Mouse (Mus musculus) thymus, adult 18-20 months (tissue): ENCODE measurements around the gene Naa35.

Experiments
- DNase-seq, 2 experiments: peaks; one replicate each; pipeline ENCODE4 v3.0.0; 2022; ENCODE audit warnings: mixed read lengths in 2 of 2

Naa35 gene

GRCm38 (mm10) chr13:59640178-59640440 is 55.0 kb downstream of the Naa35 start:
- DNase-seq = no peak

GRCm38 (mm10) chr13:59642818-59643217 is 57.8 kb downstream of the Naa35 start:
- no peak for DNase-seq

- DNase-seq = no peak
Measured at GRCm38 (mm10) chr13:59645491-59645890, 60.4 kb downstream of the Naa35 start.

DNA sequence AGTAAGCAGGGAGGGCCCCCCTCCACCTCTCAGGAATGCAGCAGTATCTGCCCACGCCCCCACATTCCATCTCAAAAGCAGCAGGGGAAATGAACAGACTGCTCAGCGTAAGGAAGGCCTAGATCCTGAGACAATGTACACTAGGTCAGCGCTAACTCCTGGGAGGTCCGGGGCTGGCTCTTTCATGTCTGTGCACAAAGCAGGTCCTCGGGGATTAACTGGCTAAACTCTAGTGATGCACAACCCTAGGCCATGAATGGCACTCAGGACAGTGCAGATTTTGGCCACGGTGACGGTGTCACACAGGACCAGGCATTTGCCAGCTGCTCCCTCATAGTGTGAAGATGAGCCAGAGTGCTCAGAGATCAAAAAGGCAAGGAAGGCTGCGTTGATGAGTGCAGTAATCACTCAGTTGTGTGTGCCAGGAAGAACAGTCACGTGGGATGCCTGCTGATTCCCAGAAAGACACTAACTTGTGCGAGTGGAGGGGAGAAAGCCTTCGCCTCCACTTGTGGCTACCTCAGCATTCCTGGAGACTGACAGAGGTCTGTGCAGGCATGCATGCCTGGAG is 61.7 kb downstream of the Naa35 start:
- no peak for DNase-seq

DNA sequence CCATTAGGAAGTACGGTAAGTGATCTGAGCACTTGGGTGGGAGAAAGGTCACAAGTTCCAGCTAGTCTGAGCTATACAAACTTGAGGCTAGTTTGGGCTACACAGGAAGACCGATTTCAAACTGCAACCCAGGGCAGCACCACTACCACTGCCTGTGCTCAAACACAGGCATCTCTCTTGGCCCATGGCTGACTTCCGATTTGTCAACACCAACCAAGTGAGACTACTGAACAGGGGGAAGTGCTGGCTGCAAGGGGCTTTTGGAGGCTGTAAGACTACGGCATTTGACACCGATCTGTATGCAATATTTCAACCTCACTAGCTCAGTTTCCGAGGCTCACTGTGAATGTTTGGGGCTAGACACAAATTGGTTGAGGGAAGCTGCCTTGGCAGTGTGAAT is 62.4 kb downstream of the Naa35 start:
- no peak for DNase-seq

DNA sequence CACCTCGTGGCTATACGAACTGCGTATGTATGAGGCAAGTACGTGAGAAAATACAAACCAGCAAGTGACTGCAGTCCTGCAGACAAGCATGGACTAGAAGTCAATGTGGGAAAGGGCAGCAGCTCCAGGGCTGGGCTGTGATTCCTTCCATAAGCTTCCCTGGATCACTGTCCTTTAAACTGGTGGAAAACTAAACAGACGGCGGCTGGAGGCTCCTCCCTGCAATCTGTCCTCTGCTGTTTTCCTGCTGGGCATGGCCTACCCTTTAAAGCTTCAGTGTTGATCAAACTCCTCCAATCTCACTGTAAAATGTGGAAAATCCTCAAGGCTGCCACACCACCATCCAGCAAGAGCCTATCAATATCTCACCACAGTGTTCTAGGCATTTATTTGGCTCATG is 63.5 kb downstream of the Naa35 start:
- DNase-seq = no peak

DNA sequence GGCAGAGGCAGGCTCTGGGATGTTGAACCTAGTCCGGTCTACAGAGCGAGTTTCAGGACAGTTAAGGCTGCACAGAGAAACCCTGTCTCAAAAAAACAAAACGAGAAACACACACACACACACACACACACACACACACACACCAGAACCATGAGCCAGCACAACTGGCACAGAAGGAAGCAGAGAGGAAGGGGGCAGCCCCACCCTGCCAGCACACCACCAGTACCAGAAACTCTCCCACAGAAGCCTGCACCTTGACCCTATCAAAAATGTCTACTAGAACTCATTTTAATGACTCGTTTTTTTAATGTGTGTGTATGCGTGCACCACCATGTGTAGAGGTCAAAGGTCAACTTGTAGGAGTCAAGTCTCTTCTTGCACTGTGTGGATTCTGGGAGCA is 64.7 kb downstream of the Naa35 start:
- DNase-seq = no peak

DNA sequence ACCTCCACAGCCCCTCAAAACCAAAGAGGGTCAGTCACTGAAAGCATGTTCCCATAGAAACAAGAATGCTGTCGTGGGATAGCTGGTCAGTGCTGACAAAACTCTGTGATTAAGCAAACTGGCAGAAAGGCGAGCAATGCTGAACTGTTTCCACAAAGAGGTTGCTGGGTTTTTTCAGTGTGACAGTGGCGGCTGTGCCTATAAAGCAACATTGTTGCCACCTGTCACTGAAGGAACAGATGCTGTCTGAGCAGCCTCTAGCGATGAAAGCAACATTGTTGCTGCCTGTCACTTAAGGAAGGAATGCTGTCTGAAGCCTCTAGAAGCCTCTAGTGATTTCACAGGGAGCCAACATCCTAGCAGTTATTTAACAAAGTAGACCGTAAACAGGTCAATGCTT is 67.6 kb downstream of the Naa35 start:
- DNase-seq = no peak

GRCm38 (mm10) chr13:59653136-59653535 is 68.1 kb downstream of the Naa35 start:
- no peak for DNase-seq

- no peak for DNase-seq
Measured at GRCm38 (mm10) chr13:59654465-59654864, 69.4 kb downstream of the Naa35 start.

DNA sequence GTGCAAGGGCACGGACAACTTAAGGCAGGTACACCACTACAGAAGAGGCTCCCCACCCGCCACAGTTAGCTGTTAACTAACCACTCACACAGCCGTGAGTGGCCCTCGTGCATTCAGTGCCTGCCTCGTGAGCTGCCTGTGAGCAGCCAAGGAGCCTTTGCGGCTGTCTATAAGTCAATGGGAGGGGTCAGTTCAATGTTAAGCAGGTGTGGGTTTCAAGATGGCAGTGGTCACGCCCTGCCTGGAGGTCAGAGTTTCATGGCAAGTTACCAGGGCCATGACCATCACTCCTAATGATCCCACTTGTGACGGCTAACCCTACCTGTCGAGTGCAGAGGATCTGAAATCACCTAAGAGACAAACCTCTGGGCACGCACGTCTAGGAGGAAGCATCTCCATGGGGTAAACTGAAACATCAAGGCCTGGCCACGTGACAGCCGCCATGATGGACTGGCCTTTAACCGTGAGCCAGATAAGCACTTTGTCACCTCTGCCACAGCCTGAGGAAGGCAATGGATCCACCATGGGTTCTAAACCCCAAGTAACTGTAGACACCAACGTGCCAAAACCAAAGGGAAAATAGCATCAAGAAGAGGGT is 70.8 kb downstream of the Naa35 start:
- no peak for DNase-seq

GRCm38 (mm10) chr13:59656316-59656832 is 71.3 kb downstream of the Naa35 start:
- DNase-seq = peak in 1 of 2 experiments; percentile 10

DNA sequence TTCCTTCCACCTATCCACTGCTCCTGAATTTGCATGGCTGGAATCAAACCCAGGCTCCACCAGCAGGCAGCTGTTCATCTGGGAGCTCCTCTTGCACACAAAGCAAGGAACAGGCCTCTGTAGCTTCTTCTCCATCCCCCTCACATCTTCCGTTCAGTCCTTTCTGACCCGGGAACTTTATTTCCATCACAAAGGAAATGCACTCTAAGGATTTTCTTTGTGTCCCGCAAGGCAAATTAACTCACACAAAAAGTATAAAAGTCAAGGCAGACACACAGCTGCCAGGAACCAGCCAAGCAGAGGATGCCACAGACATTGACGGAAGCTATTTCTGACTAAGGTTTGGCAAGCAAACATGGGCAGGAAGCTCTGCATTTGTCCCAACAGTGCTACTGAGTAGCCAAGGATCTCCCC is 71.9 kb downstream of the Naa35 start:
- DNase-seq = no peak

DNA sequence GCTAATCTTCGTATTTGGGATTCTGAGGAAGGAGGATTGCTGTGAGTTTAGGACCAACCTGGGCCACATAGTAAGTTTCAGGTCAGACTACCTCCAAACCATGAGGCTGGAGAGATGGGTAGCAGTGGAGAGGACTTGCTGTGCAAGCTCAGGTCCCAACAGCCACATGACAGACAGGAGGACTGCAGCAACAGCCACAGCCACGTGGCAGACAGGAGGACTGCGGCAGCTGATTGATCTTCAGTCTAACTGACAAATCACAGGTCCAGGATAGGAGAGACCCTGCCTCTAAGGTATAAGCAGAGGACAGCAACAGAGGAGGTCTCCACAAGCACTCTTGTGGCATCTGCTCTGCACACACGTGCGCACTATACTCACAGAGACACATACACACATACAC is 72.7 kb downstream of the Naa35 start:
- DNase-seq = no peak

DNA sequence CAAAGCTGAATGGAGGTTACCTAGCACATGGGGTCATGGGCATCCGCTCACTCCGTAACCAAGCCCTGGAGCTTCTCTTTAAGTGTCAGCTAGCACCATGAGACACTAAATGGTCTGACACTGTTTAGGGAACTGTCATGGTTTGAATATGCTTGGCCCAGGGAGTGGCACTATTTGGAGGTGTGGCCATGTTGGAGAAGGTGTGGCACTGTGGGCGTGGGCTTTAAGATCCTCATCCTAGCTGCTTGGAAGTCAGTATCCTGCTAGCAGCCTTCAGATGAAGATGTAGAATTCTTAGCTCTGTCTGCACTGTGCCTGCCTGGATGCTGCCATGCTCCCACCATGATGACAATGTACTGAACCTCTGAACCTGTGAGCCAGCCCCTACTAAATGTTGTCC is 75.3 kb downstream of the Naa35 start:
- DNase-seq = no peak

- no peak for DNase-seq
Measured at GRCm38 (mm10) chr13:59661387-59661786, 76.3 kb downstream of the Naa35 start.

- DNase-seq = no peak
Measured at GRCm38 (mm10) chr13:59661966-59662365, 76.9 kb downstream of the Naa35 start.

GRCm38 (mm10) chr13:59663939-59664712 is 79.1 kb downstream of the Naa35 start:
- no peak for DNase-seq

GRCm38 (mm10) chr13:59667763-59668162 is 82.7 kb downstream of the Naa35 start:
- no peak for DNase-seq

GRCm38 (mm10) chr13:59668501-59669093 is 83.5 kb downstream of the Naa35 start:
- DNase-seq = peak in 1 of 2 experiments; percentile 24

DNA sequence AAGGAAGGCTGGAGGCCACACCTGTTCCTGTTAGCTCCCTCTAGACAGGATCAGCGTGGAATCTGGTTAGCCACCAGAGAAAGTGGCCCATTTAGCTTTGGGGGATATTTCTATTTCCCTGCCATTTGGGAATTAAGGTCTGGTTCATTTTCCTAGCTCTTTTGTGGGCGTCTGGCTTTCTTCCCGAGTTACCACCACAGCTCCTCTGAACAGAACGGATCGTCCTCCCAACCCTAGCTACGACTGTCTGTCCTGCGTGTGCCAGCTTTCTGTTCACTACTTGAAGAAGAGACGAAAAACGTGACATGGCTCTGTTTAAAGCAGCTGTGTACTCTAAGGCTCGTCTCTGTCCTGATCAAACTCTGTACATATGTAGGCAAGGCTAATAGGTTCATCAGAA is 84.9 kb downstream of the Naa35 start:
- no peak for DNase-seq

DNA sequence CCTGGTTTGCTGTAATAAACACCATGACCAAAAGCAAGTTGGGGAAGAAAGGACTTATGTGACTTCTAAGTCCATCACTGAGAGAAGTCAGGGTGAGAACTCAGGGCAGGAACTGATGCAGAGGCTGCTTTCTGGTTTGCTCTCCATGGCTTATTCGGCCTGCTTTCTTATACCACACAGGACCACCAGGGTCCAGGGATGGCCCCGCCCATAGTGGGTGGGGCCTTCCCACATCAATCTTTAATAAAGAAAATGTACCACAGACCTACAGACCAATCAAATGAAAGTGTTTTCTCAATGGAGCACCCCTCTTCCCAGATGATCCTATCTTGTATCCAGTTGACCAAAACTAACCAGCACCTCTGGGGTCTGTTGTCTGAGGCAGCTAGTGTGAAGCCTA is 86.5 kb downstream of the Naa35 start:
- no peak for DNase-seq

GRCm38 (mm10) chr13:59672248-59672647 is 87.2 kb downstream of the Naa35 start:
- no peak for DNase-seq

DNA sequence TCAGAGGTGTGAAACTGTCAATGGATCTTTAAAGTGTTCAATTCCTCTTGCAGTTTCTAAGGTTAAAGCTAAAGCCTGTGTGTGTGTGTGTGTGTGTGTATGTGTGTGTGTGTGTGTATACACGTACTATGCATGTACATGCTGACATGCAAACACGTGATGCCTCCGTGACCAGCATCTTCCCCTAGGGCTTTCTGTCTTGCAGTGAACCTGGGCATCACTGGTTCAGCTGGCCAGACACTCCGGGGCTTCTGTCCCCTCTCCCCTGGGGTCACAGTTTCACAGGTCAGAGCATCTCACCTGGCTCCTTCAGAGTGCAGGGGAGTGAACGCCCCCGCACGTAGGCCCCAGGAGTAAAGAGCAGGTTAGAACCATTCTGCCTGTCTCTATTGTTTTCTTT is 88.5 kb downstream of the Naa35 start:
- DNase-seq = no peak
